Mouse (Mus musculus) liver, embryonic 12.5 days (tissue): ENCODE measurements around the gene Rnf148. TPM values are rescaled to one million over a fixed set of nuclear protein-coding genes. Genes with fewer than 3 reads are reported as not detected.

Source experiments
- ATAC-seq: fragments of 200-750 bp; cut with Nextera tagmentation; 2 replicates; pipeline ENCODE4 v1.8.0; 2017; ENCODE audit warnings: moderate number of reproducible peaks, mild to moderate bottlenecking, moderate library complexity
- H3K27ac ChIP-seq: fragments of 300-500 bp; sonication (generic); 2 replicates; pipeline ENCODE4 v1.5.1; 2016; ENCODE audit warnings: mild to moderate bottlenecking
- H3K27me3 ChIP-seq: fragments of 300-500 bp; sonication (generic); replicated peaks from 2 replicates; pipeline ENCODE4 v1.6.1; 2016; ENCODE audit warnings: mild to moderate bottlenecking, moderate library complexity
- H3K36me3 ChIP-seq: fragments of 300-500 bp; sonication (generic); 2 replicates; pipeline ENCODE4 v1.6.1; 2016; ENCODE audit warnings: mild to moderate bottlenecking, moderate library complexity
- H3K4me1 ChIP-seq: fragments of 300-500 bp; sonication (generic); 2 replicates; pipeline ENCODE4 v1.6.1; 2016
- H3K4me2 ChIP-seq: fragments of 300-500 bp; sonication (generic); 2 replicates; pipeline ENCODE4 v1.6.1; 2016; ENCODE audit warnings: mild to moderate bottlenecking, moderate library complexity
- H3K4me3 ChIP-seq: fragments of 300-500 bp; sonication (generic); 2 replicates; pipeline ENCODE4 v1.5.1; 2016; ENCODE audit warnings: mild to moderate bottlenecking, moderate library complexity
- H3K9ac ChIP-seq: fragments of 300-500 bp; sonication (generic); 2 replicates; pipeline ENCODE4 v1.6.1; 2016; ENCODE audit warnings: mild to moderate bottlenecking, moderate library complexity
- H3K9me3 ChIP-seq: fragments of 300-500 bp; sonication (generic); replicated peaks from 2 replicates; pipeline ENCODE4 v1.6.1; 2016; ENCODE audit warnings: mild to moderate bottlenecking, moderate library complexity
- WGBS: fragments of 180-500 bp; shearing (Covaris S2); methylation state at CpG from one replicate; pipeline ENCODE4 v1.1.7; 2016; ENCODE audit not compliant: insufficient replicate concordance; 5-methylcytosine and 5-hydroxymethylcytosine counted together
- polyA plus RNA-seq: library from polyadenylated mRNA; unstranded; fragments of >200 nt; fragmentation: Nextera tagmentation; extraction: Ambion mirVana; gene quantifications from 2 replicates; pipeline ENCODE4 v1.2.1, GENCODE M21; 2016

Rnf148 gene
- polyA plus RNA-seq, result not detected in 2 replicates

DNA sequence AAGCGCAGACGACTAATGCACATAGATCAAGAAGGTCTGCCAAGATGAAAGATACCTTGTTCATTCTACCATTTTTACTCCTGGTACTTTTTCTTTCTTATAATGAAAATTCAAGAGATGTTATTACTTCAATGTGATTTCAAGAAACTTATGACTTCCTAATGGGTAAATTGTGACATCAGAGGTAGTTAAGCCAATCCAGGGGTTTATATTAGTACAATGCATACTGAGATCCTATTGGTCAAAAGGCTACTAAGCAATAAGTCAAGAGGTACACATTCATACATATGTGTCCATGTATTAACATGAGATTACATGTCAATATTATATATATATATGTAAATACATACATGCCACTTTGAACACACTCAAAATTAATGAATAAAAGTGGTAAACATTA lies at the start of gene Rnf148:
Gene Rnf148, minus strand, starts transcription at position 101 of the 400 bp plus-strand sequence.
- H3K36me3 ChIP-seq, result no peaks in the 10 kb centered on the region
- no peak within 1 kb of the TSS for H3K4me3 ChIP-seq
- no peak for ATAC-seq
- H3K4me2 ChIP-seq, result no peak within 1 kb of the TSS
- no peak within 1 kb of the TSS for H3K9ac ChIP-seq
- no peak within 1 kb of the TSS for H3K27ac ChIP-seq
- no peaks in the 10 kb centered on the region for H3K4me1 ChIP-seq
- 83% methylated on average over 2 of the region's 2 CpGs for WGBS
- no peaks in the 10 kb centered on the region for H3K27me3 ChIP-seq
- no peaks in the 10 kb centered on the region for H3K9me3 ChIP-seq

DNA sequence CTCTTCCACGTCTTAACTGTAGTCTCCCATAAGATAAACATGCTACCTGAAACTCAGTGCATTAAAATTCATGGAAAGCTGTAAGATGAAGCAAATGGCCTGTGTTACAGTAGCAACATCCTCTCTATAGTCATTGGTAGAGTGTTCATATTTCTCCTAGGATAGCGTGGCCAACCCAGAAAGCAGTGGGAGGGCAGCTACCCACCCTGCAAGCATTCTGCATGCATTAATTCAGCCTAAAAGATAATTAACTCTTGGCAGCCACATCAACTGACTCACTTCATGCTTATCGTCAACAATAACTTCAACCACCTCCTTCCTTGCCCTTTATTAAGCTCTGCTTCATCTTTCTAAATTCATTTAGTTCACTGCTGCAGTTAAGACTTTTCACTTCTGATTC lies 45.9 kb upstream of the Rnf148 start:
- WGBS, result 64% methylated on average over 3 of the region's 3 CpGs
- ATAC-seq, result no peak
- Histone ChIP-seq H3K36me3 (no peaks in the 10 kb centered on the region), H3K9ac (no peak overlapping the region), H3K4me2 (no peak overlapping the region), H3K4me3 (no peak overlapping the region), H3K4me1 (no peaks in the 10 kb centered on the region), H3K9me3 (no peaks in the 10 kb centered on the region), H3K27me3 (no peaks in the 10 kb centered on the region), H3K27ac (no peak overlapping the region)

DNA sequence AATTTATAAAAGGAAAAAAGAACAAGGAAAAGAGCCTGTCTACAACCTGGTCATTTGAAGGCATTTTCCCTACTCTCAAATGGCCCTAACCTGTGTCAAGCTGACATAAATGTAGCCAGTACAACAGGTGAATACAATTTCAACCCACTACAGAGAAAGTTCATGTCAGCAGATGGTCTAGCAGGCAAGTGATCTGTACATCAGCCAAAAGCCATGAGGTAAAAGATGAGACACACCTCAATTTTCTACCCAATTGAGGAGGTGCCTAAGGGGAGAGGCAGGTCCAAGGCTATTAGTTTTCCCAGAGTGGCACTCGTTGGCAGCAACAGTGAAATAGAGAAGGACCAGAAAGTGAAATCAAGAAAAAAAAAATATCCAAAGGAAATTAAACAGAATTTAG lies 23.2 kb upstream of the Rnf148 start:
- no peak for ATAC-seq
- WGBS, result 32% methylated on average over 1 of the region's 1 CpGs
- H3K4me2 ChIP-seq, result no peak overlapping the region
- no peaks in the 10 kb centered on the region for H3K9me3 ChIP-seq
- H3K9ac ChIP-seq, result no peak overlapping the region
- H3K27ac ChIP-seq, result no peak overlapping the region
- H3K4me1 ChIP-seq, result no peaks in the 10 kb centered on the region
- no peaks in the 10 kb centered on the region for H3K27me3 ChIP-seq
- H3K36me3 ChIP-seq, result no peaks in the 10 kb centered on the region
- no peak overlapping the region for H3K4me3 ChIP-seq

DNA sequence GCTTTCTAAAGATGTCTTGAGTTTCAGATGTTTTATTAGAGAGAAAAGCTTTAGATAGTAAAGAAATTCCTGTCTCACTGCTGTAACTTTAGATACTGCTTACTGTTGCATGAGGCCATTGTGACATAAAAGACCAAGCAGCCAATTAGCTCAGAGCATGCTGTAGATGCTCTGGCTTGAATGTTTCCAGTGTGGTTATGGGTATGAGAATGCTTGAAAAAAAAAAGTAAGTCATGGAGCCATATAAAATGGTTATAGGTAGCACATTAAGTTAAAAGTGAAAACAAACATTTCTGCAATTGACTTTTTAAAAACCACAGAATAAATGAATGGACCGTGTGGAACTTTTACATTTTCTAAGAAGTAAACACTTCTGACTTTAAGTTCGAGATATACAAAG lies 4.7 kb downstream of the Rnf148 start, which contains the start of gene Rnf133:
Gene Rnf133, minus strand, starts transcription at position 101 of the 400 bp plus-strand sequence.
- Histone ChIP-seq H3K9ac (no peak within 1 kb of the TSS), H3K36me3 (no peaks in the 10 kb centered on the region), H3K9me3 (no peaks in the 10 kb centered on the region), H3K4me3 (no peak within 1 kb of the TSS), H3K4me1 (no peaks in the 10 kb centered on the region), H3K4me2 (no peak within 1 kb of the TSS), H3K27ac (no peak within 1 kb of the TSS), H3K27me3 (no peaks in the 10 kb centered on the region)
- no peak for ATAC-seq
- WGBS, result 59% methylated on average over 2 of the region's 2 CpGs

DNA sequence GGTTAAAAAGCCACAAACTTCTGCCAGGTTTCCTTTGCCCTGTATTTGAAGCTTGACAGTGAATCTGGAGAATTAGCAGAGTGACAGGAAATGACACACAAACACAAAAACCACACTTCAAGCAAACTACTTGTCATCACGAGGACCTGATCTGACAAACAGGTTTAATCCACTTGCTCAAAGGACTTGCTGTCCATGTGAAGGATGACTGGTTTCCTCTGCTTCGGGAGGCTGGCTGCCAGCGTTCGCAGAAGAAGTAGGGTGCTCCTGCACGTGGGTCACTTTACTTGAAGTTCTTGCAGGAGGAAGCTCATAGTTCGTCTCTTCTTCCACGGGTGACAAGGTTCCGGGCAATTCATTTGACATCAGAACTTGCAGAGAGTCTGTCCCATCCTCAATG lies 6.2 kb downstream of the Rnf148 start:
- Histone ChIP-seq H3K36me3 (no peaks in the 10 kb centered on the region), H3K4me1 (no peaks in the 10 kb centered on the region), H3K4me2 (no peak overlapping the region), H3K27me3 (no peaks in the 10 kb centered on the region), H3K27ac (no peak overlapping the region), H3K9ac (no peak overlapping the region), H3K4me3 (no peak overlapping the region), H3K9me3 (no peaks in the 10 kb centered on the region)
- WGBS, result 32% methylated on average over 8 of the region's 8 CpGs
- no peak for ATAC-seq

GRCm38 (mm10) chr6:23647627-23648247 lies 7.2 kb downstream of the Rnf148 start:
- Histone ChIP-seq H3K4me2 (no peak overlapping the region), H3K4me1 (no peaks in the 10 kb centered on the region), H3K27ac (no peak overlapping the region), H3K36me3 (no peaks in the 10 kb centered on the region), H3K4me3 (no peak overlapping the region), H3K9ac (no peak overlapping the region), H3K9me3 (no peaks in the 10 kb centered on the region), H3K27me3 (no peaks in the 10 kb centered on the region)
- ATAC-seq, result no peak
- WGBS, result 64% methylated on average over 7 of the region's 7 CpGs

- no peak for ATAC-seq
- Histone ChIP-seq H3K27ac (no peak overlapping the region), H3K36me3 (no peaks in the 10 kb centered on the region), H3K4me3 (no peak overlapping the region), H3K9me3 (no peaks in the 10 kb centered on the region), H3K4me2 (no peak overlapping the region), H3K27me3 (no peaks in the 10 kb centered on the region), H3K9ac (no peak overlapping the region), H3K4me1 (no peaks in the 10 kb centered on the region)
- WGBS, result 54% methylated on average over 3 of the region's 3 CpGs
Observed at GRCm38 (mm10) chr6:23637081-23637480, 17.9 kb downstream of the Rnf148 start.

GRCm38 (mm10) chr6:23635208-23635607 lies 19.7 kb downstream of the Rnf148 start:
- Histone ChIP-seq H3K9me3 (no peaks in the 10 kb centered on the region), H3K4me3 (no peak overlapping the region), H3K9ac (no peak overlapping the region), H3K4me2 (no peak overlapping the region), H3K27me3 (no peaks in the 10 kb centered on the region), H3K27ac (no peak overlapping the region), H3K4me1 (no peaks in the 10 kb centered on the region), H3K36me3 (no peaks in the 10 kb centered on the region)
- ATAC-seq, result no peak
- WGBS, result 60% methylated on average over 3 of the region's 3 CpGs

GRCm38 (mm10) chr6:23634016-23634415 lies 20.9 kb downstream of the Rnf148 start:
- ATAC-seq, result no peak
- H3K4me1 ChIP-seq, result no peaks in the 10 kb centered on the region
- H3K9me3 ChIP-seq, result no peaks in the 10 kb centered on the region
- H3K4me2 ChIP-seq, result no peak overlapping the region
- H3K27me3 ChIP-seq, result no peaks in the 10 kb centered on the region
- no peak overlapping the region for H3K4me3 ChIP-seq
- H3K36me3 ChIP-seq, result no peaks in the 10 kb centered on the region
- H3K9ac ChIP-seq, result no peak overlapping the region
- 73% methylated on average over 9 of the region's 9 CpGs for WGBS
- no peak overlapping the region for H3K27ac ChIP-seq

DNA sequence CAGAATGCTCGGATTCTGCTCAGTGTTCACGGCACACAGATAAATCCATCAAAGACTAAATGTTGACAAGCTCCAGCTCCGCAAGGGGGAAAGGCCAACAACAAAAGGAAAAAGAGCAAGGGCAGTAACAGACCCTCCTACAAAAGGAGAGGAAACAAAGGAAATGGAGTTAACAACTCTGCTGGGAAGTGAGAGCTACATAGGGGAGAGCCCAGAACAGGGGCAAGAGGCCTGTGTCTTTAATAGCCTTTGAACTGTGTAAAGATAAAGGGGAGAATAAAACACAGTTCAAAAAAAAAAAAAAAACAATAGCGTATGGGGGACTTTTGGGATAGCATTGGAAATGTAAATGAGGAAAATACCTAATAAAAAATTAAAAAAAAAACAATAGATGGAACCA lies 24.5 kb downstream of the Rnf148 start:
- Histone ChIP-seq H3K9ac (no peak overlapping the region), H3K4me1 (no peaks in the 10 kb centered on the region), H3K27ac (no peak overlapping the region), H3K27me3 (no peaks in the 10 kb centered on the region), H3K9me3 (no peaks in the 10 kb centered on the region), H3K36me3 (no peaks in the 10 kb centered on the region), H3K4me3 (no peak overlapping the region), H3K4me2 (no peak overlapping the region)
- WGBS, result 42% methylated on average over 4 of the region's 4 CpGs
- ATAC-seq, result no peak

Other genes with a start within 250 kb of the Rnf148 start
- not detected in 2 replicates for gene Rnf133, start 4.8 kb downstream of the Rnf148 start, polyA plus RNA-seq
- gene Cadps2, start 184.3 kb upstream of the Rnf148 start, polyA plus RNA-seq, result 0.11 and 0.13 TPM in 2 replicates